Mouse (Mus musculus): ENCODE measurements around the gene Narf. TPM values are rescaled to one million over a fixed set of nuclear protein-coding genes. Genes with fewer than 3 reads are reported as not detected.
A peak's percentile ranks its signal among the peaks of the same experiment; 100 is the strongest.

The Narf gene
- polyA plus RNA-seq, 1 experiment from 2014 or later, result 39.6 TPM

GRCm38 (mm10) chr11:121261074-121261473 lies 24.0 kb downstream of the Narf start:
- H3K36me3 ChIP-seq (ENCODE audit: insufficient read depth), result peaks cover 41% of the 10 kb centered on the region
- H3K4me1 ChIP-seq (ENCODE audit: insufficient read depth), result peaks cover 7% of the 10 kb centered on the region; the same call in 1 of the 2 replicates
- peak overlapping the region; percentile 100 for H3K4me3 ChIP-seq (ENCODE audit: low read depth, low read length)
- TF ChIP-seq CTCF (IDR thresholded peaks at IDR 0.05; ENCODE audit: low read depth), result no peak
- H3K27ac ChIP-seq (ENCODE audit: low read depth), result no peak overlapping the region
- H3K9ac ChIP-seq, result peak overlapping the region; percentile 97
- H3K4me2 ChIP-seq, result peak overlapping the region; percentile 97
- H3K9me3 ChIP-seq (ENCODE audit: low read depth, low read length), result no peaks in the 10 kb centered on the region
- no peak for DNase-seq
- no peaks in the 10 kb centered on the region for H3K27me3 ChIP-seq (ENCODE audit: insufficient read depth, low read length)
- ATAC-seq (ENCODE audit: insufficient read depth), result no peak
- WGBS, result 35% methylated on average over 2 of the region's 2 CpGs

DNA sequence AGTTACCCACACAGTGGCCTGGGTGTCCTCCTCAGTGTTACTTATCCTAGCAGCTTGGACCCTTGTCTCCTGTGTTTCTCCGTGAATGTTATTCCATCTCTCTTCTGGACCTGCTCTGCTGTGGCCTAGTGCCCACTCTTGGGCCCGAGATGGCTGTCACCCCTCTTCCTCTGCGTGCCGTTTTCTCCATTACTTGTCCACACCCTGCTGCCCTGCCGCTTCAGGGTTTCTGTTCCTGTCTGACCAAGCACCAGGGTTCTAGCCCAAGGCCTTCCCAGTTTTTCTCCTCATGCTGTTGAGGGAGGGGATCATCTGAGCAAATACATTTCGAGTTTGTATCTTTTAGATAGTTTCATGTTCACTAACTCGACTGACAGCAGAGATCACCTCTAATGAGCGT lies 40.5 kb downstream of the Narf start:
- no peaks in the 10 kb centered on the region for H3K27me3 ChIP-seq (ENCODE audit: insufficient read depth, low read length)
- H3K9me3 ChIP-seq (ENCODE audit: low read depth, low read length), result no peaks in the 10 kb centered on the region
- TF ChIP-seq CTCF (IDR thresholded peaks at IDR 0.05; ENCODE audit: low read depth), result no peak
- no peak for ATAC-seq (ENCODE audit: insufficient read depth)
- DNase-seq, result no peak
- H3K4me1 ChIP-seq (ENCODE audit: insufficient read depth), result no peaks in the 10 kb centered on the region
- H3K27ac ChIP-seq (ENCODE audit: low read depth), result no peak overlapping the region
- peaks cover 16% of the 10 kb centered on the region for H3K36me3 ChIP-seq (ENCODE audit: insufficient read depth)
- H3K4me2 ChIP-seq, result no peak overlapping the region
- whole genome bisulfite sequencing, result 86% methylated on average over 8 of the region's 8 CpGs
- H3K4me3 ChIP-seq (ENCODE audit: low read depth, low read length), result no peak overlapping the region
- H3K9ac ChIP-seq, result no peak overlapping the region

DNA sequence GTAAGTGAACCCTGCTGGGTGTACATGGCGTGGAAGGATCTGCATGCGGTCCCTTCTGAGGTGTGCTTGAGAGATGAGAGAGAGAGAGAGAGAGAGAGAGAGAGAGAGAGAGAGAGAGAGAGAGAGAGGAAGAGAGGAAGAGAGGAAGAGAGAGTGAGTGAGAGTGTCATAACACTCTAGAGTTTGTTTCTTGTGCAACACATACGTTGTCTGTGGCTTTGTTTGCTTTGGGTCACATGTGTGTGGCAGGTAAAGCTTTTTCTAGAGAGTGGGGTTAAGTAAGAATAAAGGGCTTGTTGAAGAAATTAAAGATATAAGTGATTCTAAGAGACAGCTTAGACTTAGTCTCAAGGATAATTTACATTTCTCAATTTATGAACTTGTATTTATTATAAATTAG lies 41.0 kb downstream of the Narf start:
- no peak for DNase-seq
- H3K27me3 ChIP-seq (ENCODE audit: insufficient read depth, low read length), result no peaks in the 10 kb centered on the region
- no peaks in the 10 kb centered on the region for H3K9me3 ChIP-seq (ENCODE audit: low read depth, low read length)
- no peak for ATAC-seq (ENCODE audit: insufficient read depth)
- peaks cover 13% of the 10 kb centered on the region for H3K36me3 ChIP-seq (ENCODE audit: insufficient read depth)
- H3K9ac ChIP-seq, result no peak overlapping the region
- no peak overlapping the region for H3K27ac ChIP-seq (ENCODE audit: low read depth)
- no peaks in the 10 kb centered on the region for H3K4me1 ChIP-seq (ENCODE audit: insufficient read depth)
- no peak overlapping the region for H3K4me2 ChIP-seq
- 83% methylated on average over 3 of the region's 3 CpGs for WGBS
- TF ChIP-seq CTCF (IDR thresholded peaks at IDR 0.05; ENCODE audit: low read depth), result no peak
- H3K4me3 ChIP-seq (ENCODE audit: low read depth, low read length), result no peak overlapping the region

DNA sequence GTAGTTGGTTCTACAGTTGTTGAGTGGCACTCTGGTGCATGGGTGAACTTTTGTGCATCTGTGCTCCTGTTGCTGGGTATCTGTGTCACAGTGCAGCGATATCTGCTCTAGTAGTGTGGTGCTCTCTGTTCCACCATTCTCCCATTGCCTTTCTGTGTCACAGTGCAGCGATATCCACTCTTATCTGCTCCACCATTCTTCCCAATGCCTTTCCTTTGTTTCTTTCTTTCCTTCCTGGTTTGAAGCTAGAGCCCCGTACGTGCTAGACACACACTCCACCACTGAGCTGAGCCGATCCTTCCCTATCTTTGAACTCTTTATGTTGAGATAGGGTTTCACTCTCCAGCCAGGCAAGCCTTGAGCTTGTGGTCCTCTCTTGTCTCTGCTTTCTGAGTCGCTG lies 45.9 kb downstream of the Narf start:
- Histone ChIP-seq H3K9me3 (ENCODE audit: low read depth, low read length) (no peaks in the 10 kb centered on the region), H3K36me3 (ENCODE audit: insufficient read depth) (peaks cover 42% of the 10 kb centered on the region), H3K4me1 (ENCODE audit: insufficient read depth) (no peaks in the 10 kb centered on the region), H3K4me2 (no peak overlapping the region), H3K4me3 (ENCODE audit: low read depth, low read length) (no peak overlapping the region), H3K27me3 (ENCODE audit: insufficient read depth, low read length) (no peaks in the 10 kb centered on the region), H3K9ac (no peak overlapping the region), H3K27ac (ENCODE audit: low read depth) (0 out of 2 replicates have a peak overlapping the region, but pooled peaks have one; percentile 4)
- TF ChIP-seq CTCF (IDR thresholded peaks at IDR 0.05; ENCODE audit: low read depth), result no peak
- DNase-seq, result no peak
- ATAC-seq (ENCODE audit: insufficient read depth), result no peak
- WGBS, result 71% methylated on average over 6 of the region's 6 CpGs

DNA sequence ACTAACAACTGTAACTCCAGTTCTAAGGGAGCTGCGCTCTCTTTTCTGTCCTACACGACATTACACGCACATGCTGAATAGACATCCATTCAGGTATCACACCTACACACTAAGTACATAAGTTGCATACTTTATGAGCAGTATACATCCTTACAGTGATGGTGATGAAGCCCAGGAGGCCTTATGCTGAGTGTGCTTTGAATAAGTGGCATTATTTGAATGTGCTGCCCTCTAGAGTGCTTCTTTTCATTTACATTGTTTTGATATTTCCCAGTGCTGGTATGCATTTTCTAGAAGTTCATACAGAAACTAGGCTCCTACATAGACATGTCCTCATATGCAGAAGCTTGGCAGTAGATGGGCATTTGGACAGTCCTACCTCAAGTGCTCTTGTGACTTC lies 52.8 kb downstream of the Narf start:
- no peak for TF ChIP-seq CTCF (IDR thresholded peaks at IDR 0.05; ENCODE audit: low read depth)
- Histone ChIP-seq H3K4me1 (ENCODE audit: insufficient read depth) (no peaks in the 10 kb centered on the region), H3K9ac (no peak overlapping the region), H3K27me3 (ENCODE audit: insufficient read depth, low read length) (no peaks in the 10 kb centered on the region), H3K36me3 (ENCODE audit: insufficient read depth) (peaks cover 78% of the 10 kb centered on the region), H3K9me3 (ENCODE audit: low read depth, low read length) (no peaks in the 10 kb centered on the region), H3K4me3 (ENCODE audit: low read depth, low read length) (no peak overlapping the region), H3K4me2 (no peak overlapping the region), H3K27ac (ENCODE audit: low read depth) (no peak overlapping the region)
- ATAC-seq (ENCODE audit: insufficient read depth) (no peak), DNase-seq (peak; percentile 51)
- WGBS, result 93% methylated on average over 3 of the region's 3 CpGs

GRCm38 (mm10) chr11:121294771-121295170 lies 57.7 kb downstream of the Narf start:
- no peak overlapping the region for H3K27ac ChIP-seq (ENCODE audit: low read depth)
- peaks cover 78% of the 10 kb centered on the region for H3K36me3 ChIP-seq (ENCODE audit: insufficient read depth)
- no peak for TF ChIP-seq CTCF (IDR thresholded peaks at IDR 0.05; ENCODE audit: low read depth)
- H3K4me2 ChIP-seq, result no peak overlapping the region
- no peak for ATAC-seq (ENCODE audit: insufficient read depth)
- no peaks in the 10 kb centered on the region for H3K9me3 ChIP-seq (ENCODE audit: low read depth, low read length)
- H3K4me3 ChIP-seq (ENCODE audit: low read depth, low read length), result no peak overlapping the region
- no peak for DNase-seq
- H3K4me1 ChIP-seq (ENCODE audit: insufficient read depth), result no peaks in the 10 kb centered on the region
- WGBS, result 92% methylated on average over 5 of the region's 5 CpGs
- no peaks in the 10 kb centered on the region for H3K27me3 ChIP-seq (ENCODE audit: insufficient read depth, low read length)
- no peak overlapping the region for H3K9ac ChIP-seq

GRCm38 (mm10) chr11:121298493-121298892 lies 61.4 kb downstream of the Narf start:
- Histone ChIP-seq H3K9ac (no peak overlapping the region), H3K4me1 (ENCODE audit: insufficient read depth) (no peaks in the 10 kb centered on the region), H3K9me3 (ENCODE audit: low read depth, low read length) (no peaks in the 10 kb centered on the region), H3K27ac (ENCODE audit: low read depth) (no peak overlapping the region), H3K4me2 (no peak overlapping the region), H3K27me3 (ENCODE audit: insufficient read depth, low read length) (no peaks in the 10 kb centered on the region), H3K36me3 (ENCODE audit: insufficient read depth) (peaks cover 87% of the 10 kb centered on the region), H3K4me3 (ENCODE audit: low read depth, low read length) (no peak overlapping the region)
- no peak for ATAC-seq (ENCODE audit: insufficient read depth)
- 88% methylated on average over 8 of the region's 8 CpGs for WGBS
- TF ChIP-seq CTCF (IDR thresholded peaks at IDR 0.05; ENCODE audit: low read depth), result no peak
- DNase-seq, result no peak

DNA sequence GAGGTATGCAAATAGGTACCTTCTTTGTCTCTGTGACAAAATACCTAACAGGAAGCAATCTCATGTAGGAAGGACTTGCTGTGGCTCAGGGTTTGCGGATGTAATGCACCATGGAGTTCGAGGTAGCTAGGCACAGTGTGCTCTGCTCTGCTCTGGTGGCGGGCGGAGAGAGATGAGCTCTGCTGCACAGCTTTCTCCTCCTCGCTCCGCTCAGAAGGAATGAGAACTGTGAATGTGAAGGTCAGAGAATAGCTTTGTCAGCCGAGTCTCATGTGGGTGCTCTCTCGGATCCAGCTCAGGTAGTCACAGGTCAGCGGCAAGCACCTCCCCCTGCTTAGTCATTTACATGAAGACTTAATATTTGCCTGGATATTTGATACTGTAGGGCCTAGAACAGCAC lies 63.2 kb downstream of the Narf start:
- no peak overlapping the region for H3K4me3 ChIP-seq (ENCODE audit: low read depth, low read length)
- no peak for ATAC-seq (ENCODE audit: insufficient read depth)
- no peak overlapping the region for H3K4me2 ChIP-seq
- H3K4me1 ChIP-seq (ENCODE audit: insufficient read depth), result no peaks in the 10 kb centered on the region
- TF ChIP-seq CTCF (IDR thresholded peaks at IDR 0.05; ENCODE audit: low read depth), result no peak
- DNase-seq, result no peak
- no peak overlapping the region for H3K9ac ChIP-seq
- H3K27me3 ChIP-seq (ENCODE audit: insufficient read depth, low read length), result no peaks in the 10 kb centered on the region
- H3K36me3 ChIP-seq (ENCODE audit: insufficient read depth), result peaks cover 96% of the 10 kb centered on the region
- WGBS, result 86% methylated on average over 9 of the region's 9 CpGs
- H3K27ac ChIP-seq (ENCODE audit: low read depth), result no peak overlapping the region
- no peaks in the 10 kb centered on the region for H3K9me3 ChIP-seq (ENCODE audit: low read depth, low read length)
